ENCODE assay signal across 8 mouse cellular contexts in genomic region chr2:38350386-38350785, GRCm38 (mm10). TPM values are rescaled to one million over a fixed set of nuclear protein-coding genes. Genes with fewer than 3 reads are reported as not detected.
A peak's percentile ranks its signal among the peaks of the same experiment; 100 is the strongest.
DNase-seq lines count a peak whose midpoint lies in the region; ATAC-seq and TF ChIP-seq lines count a peak whose summit lies in the region.

No protein-coding gene starts in this region.

- DNase-seq in kidney, adult 2 months, result no peak
- DNase-seq in kidney, postnatal 25 days, result no peak
- no peak for DNase-seq in embryonic facial prominence, embryonic 11.5 days (ENCODE audit: low spot score)
- DNase-seq in hindbrain, postnatal 0 days (ENCODE audit: low spot score), result no peak
- DNase-seq in midbrain, postnatal 0 days (ENCODE audit: low spot score), result no peak
- DNase-seq in right cerebral cortex, postnatal 14 days, result no peak
- DNase-seq in layer of hippocampus, adult 9-11 months, result no peak
- no peak for DNase-seq in ovary, postnatal 36 days (ENCODE audit: low spot score)

- no peak for TF ChIP-seq POLR2A in kidney, adult 2 months (IDR thresholded peaks at IDR 0.05; ENCODE audit: low read depth, low read length)

- no peaks in the 10 kb centered on the region for H3K9me3 ChIP-seq in embryonic facial prominence, embryonic 11.5 days (replicated peaks; ENCODE audit: control insufficient read depth, low read length)
- H3K9me3 ChIP-seq in hindbrain, postnatal 0 days (ENCODE audit: low read length), result no peaks in the 10 kb centered on the region
- H3K9me3 ChIP-seq in midbrain, postnatal 0 days (ENCODE audit: low read length), result no peaks in the 10 kb centered on the region

- H3K4me3 ChIP-seq in kidney, adult 2 months (ENCODE audit: insufficient read depth, low read depth, low read length), result peak overlapping the region; percentile 47; the same call in 1 of the 2 replicates
- H3K4me3 ChIP-seq in embryonic facial prominence, embryonic 11.5 days (ENCODE audit: low read depth, low read length), result peak overlapping the region; percentile 43
- H3K4me3 ChIP-seq in hindbrain, postnatal 0 days (ENCODE audit: low read length), result peak overlapping the region; percentile 39
- peak overlapping the region; percentile 55 for H3K4me3 ChIP-seq in midbrain, postnatal 0 days (ENCODE audit: low read depth, low read length)

- ATAC-seq in embryonic facial prominence, embryonic 11.5 days (replicated peaks; ENCODE audit: insufficient number of reproducible peaks, low FRiP score, low TSS enrichment, low read depth), result peak; percentile 53
- ATAC-seq in hindbrain, postnatal 0 days, result no peak
- peak; percentile 6; the same call in 1 of the 2 replicates for ATAC-seq in midbrain, postnatal 0 days (ENCODE audit: low FRiP score)

- no peak for TF ChIP-seq CTCF in kidney, adult 2 months (conservative IDR thresholded peaks at IDR 0.05; ENCODE audit: insufficient read depth, insufficient read length, low read depth, low read length)
- TF ChIP-seq CTCF in hindbrain, postnatal 0 days (IDR thresholded peaks at IDR 0.05; ENCODE audit: low read depth), result no peak
- no peak for TF ChIP-seq CTCF in midbrain, postnatal 0 days (IDR thresholded peaks at IDR 0.05)

- H3K27ac ChIP-seq in kidney, adult 2 months (ENCODE audit: insufficient read depth, low read depth, low read length), result no peak overlapping the region
- H3K27ac ChIP-seq in embryonic facial prominence, embryonic 11.5 days (replicated peaks; ENCODE audit: low read depth, low read length), result no peak overlapping the region
- no peak overlapping the region for H3K27ac ChIP-seq in hindbrain, postnatal 0 days
- H3K27ac ChIP-seq in midbrain, postnatal 0 days (ENCODE audit: low read depth, low read length), result peak overlapping the region; percentile 79

- peak overlapping the region; percentile 7; the same call in 1 of the 2 replicates for H3K9ac ChIP-seq in embryonic facial prominence, embryonic 11.5 days (replicated peaks; ENCODE audit: low read length)
- H3K9ac ChIP-seq in hindbrain, postnatal 0 days (replicated peaks; ENCODE audit: low read length), result no peak overlapping the region
- H3K9ac ChIP-seq in midbrain, postnatal 0 days (replicated peaks; ENCODE audit: low read length, poor library complexity, severe bottlenecking), result peak overlapping the region; percentile 70; the same call in 1 of the 2 replicates

- peaks cover 13% of the 10 kb centered on the region for H3K27me3 ChIP-seq in kidney, adult 2 months (replicated peaks; ENCODE audit: control insufficient read depth, insufficient read depth, low read length)
- H3K27me3 ChIP-seq in embryonic facial prominence, embryonic 11.5 days (ENCODE audit: control insufficient read depth, insufficient read depth, low read length), result peaks cover 84% of the 10 kb centered on the region
- peaks cover 83% of the 10 kb centered on the region for H3K27me3 ChIP-seq in hindbrain, postnatal 0 days (ENCODE audit: insufficient read depth, low read length)
- H3K27me3 ChIP-seq in midbrain, postnatal 0 days (ENCODE audit: insufficient read depth, low read length), result peaks cover 60% of the 10 kb centered on the region

- H3K4me2 ChIP-seq in embryonic facial prominence, embryonic 11.5 days (ENCODE audit: low read depth, low read length), result peak overlapping the region; percentile 76
- H3K4me2 ChIP-seq in hindbrain, postnatal 0 days (ENCODE audit: low read depth, low read length), result peak overlapping the region; percentile 65
- H3K4me2 ChIP-seq in midbrain, postnatal 0 days (ENCODE audit: low read depth, low read length, poor library complexity, severe bottlenecking), result peak overlapping the region; percentile 72

- H3K36me3 ChIP-seq in kidney, adult 2 months (ENCODE audit: control insufficient read depth, insufficient read depth, low read length), result no peaks in the 10 kb centered on the region
- no peaks in the 10 kb centered on the region for H3K36me3 ChIP-seq in embryonic facial prominence, embryonic 11.5 days (replicated peaks; ENCODE audit: control insufficient read depth, insufficient read depth, low read depth, low read length)
- no peaks in the 10 kb centered on the region for H3K36me3 ChIP-seq in hindbrain, postnatal 0 days (ENCODE audit: insufficient read depth, low read length)
- H3K36me3 ChIP-seq in midbrain, postnatal 0 days (ENCODE audit: insufficient read depth, low read length), result no peaks in the 10 kb centered on the region

- peaks cover 2% of the 10 kb centered on the region; the same call in 1 of the 2 replicates for H3K4me1 ChIP-seq in kidney, adult 2 months (ENCODE audit: control insufficient read depth, insufficient read depth, low read length)
- peaks cover 4% of the 10 kb centered on the region; the same call in 1 of the 2 replicates for H3K4me1 ChIP-seq in embryonic facial prominence, embryonic 11.5 days (ENCODE audit: control insufficient read depth, insufficient read depth, low read length)
- H3K4me1 ChIP-seq in hindbrain, postnatal 0 days (ENCODE audit: insufficient read depth, low read length), result peaks cover 7% of the 10 kb centered on the region; the same call in 1 of the 2 replicates
- peaks cover 8% of the 10 kb centered on the region for H3K4me1 ChIP-seq in midbrain, postnatal 0 days (ENCODE audit: insufficient read depth, low read length)

- WGBS in kidney, adult 2 months, result 1% methylated on average over 13 of the region's 13 CpGs
- under 1% methylated on average over 13 of the region's 13 CpGs for WGBS in embryonic facial prominence, embryonic 11.5 days
- 0% methylated on average over 13 of the region's 13 CpGs for WGBS in hindbrain, postnatal 0 days
- under 1% methylated on average over 13 of the region's 13 CpGs for WGBS in midbrain, postnatal 0 days

RNA-seq across cellular contexts. Expression of gene Lhx2, which starts 11.3 kb away (rescaled TPM):
- 0.08 and 0.10 TPM in 2 replicates for polyA plus RNA-seq in kidney, adult 2 months (2012; rRNA removed)
- 15.5 and 18.6 TPM in 2 replicates for polyA plus RNA-seq in embryonic facial prominence, embryonic 11.5 days (2014; fragmentation: Nextera tagmentation; extraction: Ambion mirVana)
- total RNA-seq in hindbrain, postnatal 0 days (2014; rRNA removed), result 22.2 and 33.2 TPM in 2 replicates
- 4.6 and 7.3 TPM in 2 replicates for polyA plus RNA-seq in hindbrain, postnatal 0 days (2015; fragmentation: Nextera tagmentation; extraction: Ambion mirVana)
- total RNA-seq in midbrain, postnatal 0 days (2014; rRNA removed), result 77.5 and 90.1 TPM in 2 replicates
- polyA plus RNA-seq in midbrain, postnatal 0 days (2015; fragmentation: Nextera tagmentation; extraction: Ambion mirVana), result 22.1 and 23.8 TPM in 2 replicates
